Mouse (Mus musculus) CH12F3 (cell line): Measurements from ENCODE around the gene Ctsa.

Source experiments
- in situ Hi-C: fragments of 300-500 bp; cut with MboI; formaldehyde crosslinking; loops from 2 replicates; pipeline ENCODE4 v1.14.3; 2020; ENCODE audit warnings: low sequenced_read_pairs

Gene Ctsa

GRCm38 (mm10) chr2:164804533-164805331 is 27.9 kb upstream of the Ctsa start, which contains the start of the genes Acot8 and Zswim3:
Gene Acot8 (minus strand): TSS chr2:164804882.
Gene Zswim3 (plus strand): TSS chr2:164805098.
- in situ Hi-C loops = no loop called here

- in situ Hi-C loops = no loop called here
Observed at GRCm38 (mm10) chr2:164805332-164805718, 27.3 kb upstream of the Ctsa start.

- in situ Hi-C loops = no loop called here
Observed at GRCm38 (mm10) chr2:164806614-164807013, 26.1 kb upstream of the Ctsa start.

- in situ Hi-C loops = no loop called here
Observed at GRCm38 (mm10) chr2:164813557-164813956, 19.1 kb upstream of the Ctsa start.

GRCm38 (mm10) chr2:164815348-164815747 is 17.3 kb upstream of the Ctsa start:
- in situ Hi-C loops = no loop called here

- in situ Hi-C loops = no loop called here
Observed at GRCm38 (mm10) chr2:164815821-164816220, 16.9 kb upstream of the Ctsa start.

- in situ Hi-C loops = no loop called here
Observed at GRCm38 (mm10) chr2:164817206-164817605, 15.5 kb upstream of the Ctsa start.

GRCm38 (mm10) chr2:164817703-164818102 is 15.0 kb upstream of the Ctsa start:
- in situ Hi-C loops = no loop called here

- in situ Hi-C loops = no loop called here
Observed at GRCm38 (mm10) chr2:164821060-164821459, 11.6 kb upstream of the Ctsa start.

GRCm38 (mm10) chr2:164822636-164823165 is 10.0 kb upstream of the Ctsa start, which contains the start of gene Zswim1:
Gene Zswim1 (plus strand): TSS chr2:164822686.
- in situ Hi-C loops = no loop called here

GRCm38 (mm10) chr2:164823181-164823585 is 9.5 kb upstream of the Ctsa start:
- in situ Hi-C loops = no loop called here

- in situ Hi-C loops = no loop called here
Observed at GRCm38 (mm10) chr2:164823969-164824368, 8.7 kb upstream of the Ctsa start.

GRCm38 (mm10) chr2:164825521-164825920 is 7.2 kb upstream of the Ctsa start:
- in situ Hi-C loops = no loop called here

GRCm38 (mm10) chr2:164827146-164827850 is 5.4 kb upstream of the Ctsa start:
- in situ Hi-C loops = no loop called here

- in situ Hi-C loops = no loop called here
Observed at GRCm38 (mm10) chr2:164828437-164828836, 4.2 kb upstream of the Ctsa start, which contains the start of gene Spata25. Gene Spata25 (minus strand): TSS chr2:164828537.

- in situ Hi-C loops = no loop called here
Observed at GRCm38 (mm10) chr2:164829090-164829489, 3.6 kb upstream of the Ctsa start.

- in situ Hi-C loops = no loop called here
Observed at GRCm38 (mm10) chr2:164831029-164831428, 1.6 kb upstream of the Ctsa start.

GRCm38 (mm10) chr2:164832032-164832747 is 483 bp upstream of the Ctsa start:
- in situ Hi-C loops = no loop called here

GRCm38 (mm10) chr2:164833314-164833959 is 764 bp downstream of the Ctsa start, which contains the start of gene Neurl2:
Gene Neurl2 (minus strand): TSS chr2:164833456.
- in situ Hi-C loops = no loop called here

GRCm38 (mm10) chr2:164834531-164834930 is 1.9 kb downstream of the Ctsa start:
- in situ Hi-C loops = no loop called here
